Mouse (Mus musculus): ENCODE results near the gene Dnaaf2. TPM values are rescaled to one million over a fixed set of nuclear protein-coding genes. Genes with fewer than 3 reads are reported as not detected.

Dnaaf2 gene
- polyA plus RNA-seq, 1 experiment from 2014 or later, result 9.9 TPM

GRCm38 (mm10) chr12:69214393-69214792, 16.2 kb upstream of the Dnaaf2 start:
- H3K4me1 ChIP-seq, result no peaks in the 10 kb centered on the region
- no peaks in the 10 kb centered on the region for H3K27me3 ChIP-seq (replicated peaks)
- no peak overlapping the region for H3K4me2 ChIP-seq
- peaks cover 14% of the 10 kb centered on the region for H3K36me3 ChIP-seq
- H3K27ac ChIP-seq, result no peak overlapping the region
- no peak for ATAC-seq (ENCODE audit: insufficient read depth, low FRiP score, low read depth)
- H3K9me3 ChIP-seq, result no peaks in the 10 kb centered on the region
- WGBS, result 92% methylated on average over 7 of the region's 7 CpGs
- H3K4me3 ChIP-seq (replicated peaks), result no peak overlapping the region
- H3K9ac ChIP-seq, result no peak overlapping the region

GRCm38 (mm10) chr12:69213186-69213777, 15.1 kb upstream of the Dnaaf2 start:
- no peak overlapping the region for H3K9ac ChIP-seq
- no peak overlapping the region for H3K4me2 ChIP-seq
- ATAC-seq (ENCODE audit: insufficient read depth, low FRiP score, low read depth), result no peak
- H3K9me3 ChIP-seq, result no peaks in the 10 kb centered on the region
- WGBS, result 93% methylated on average over 13 of the region's 13 CpGs
- H3K36me3 ChIP-seq, result peaks cover 14% of the 10 kb centered on the region
- H3K4me1 ChIP-seq, result no peaks in the 10 kb centered on the region
- no peaks in the 10 kb centered on the region for H3K27me3 ChIP-seq (replicated peaks)
- H3K27ac ChIP-seq, result no peak overlapping the region
- no peak overlapping the region for H3K4me3 ChIP-seq (replicated peaks)

GRCm38 (mm10) chr12:69211057-69211456, 12.8 kb upstream of the Dnaaf2 start:
- Histone ChIP-seq H3K4me3 (replicated peaks) (no peak overlapping the region), H3K4me2 (no peak overlapping the region), H3K27me3 (replicated peaks) (no peaks in the 10 kb centered on the region), H3K9ac (no peak overlapping the region), H3K36me3 (peaks cover 14% of the 10 kb centered on the region), H3K9me3 (no peaks in the 10 kb centered on the region), H3K27ac (no peak overlapping the region), H3K4me1 (no peaks in the 10 kb centered on the region)
- no peak for ATAC-seq (ENCODE audit: insufficient read depth, low FRiP score, low read depth)
- WGBS, result 73% methylated on average over 5 of the region's 5 CpGs

GRCm38 (mm10) chr12:69210056-69210979, 12.1 kb upstream of the Dnaaf2 start:
- H3K27me3 ChIP-seq (replicated peaks), result no peaks in the 10 kb centered on the region
- H3K9me3 ChIP-seq, result no peaks in the 10 kb centered on the region
- no peak overlapping the region for H3K4me3 ChIP-seq (replicated peaks)
- peaks cover 14% of the 10 kb centered on the region for H3K36me3 ChIP-seq
- ATAC-seq (ENCODE audit: insufficient read depth, low FRiP score, low read depth), result no peak
- H3K9ac ChIP-seq, result no peak overlapping the region
- no peak overlapping the region for H3K27ac ChIP-seq
- no peak overlapping the region for H3K4me2 ChIP-seq
- no peaks in the 10 kb centered on the region for H3K4me1 ChIP-seq
- 89% methylated on average over 18 of the region's 18 CpGs for WGBS

GRCm38 (mm10) chr12:69208520-69208919, 10.3 kb upstream of the Dnaaf2 start:
- ATAC-seq (ENCODE audit: insufficient read depth, low FRiP score, low read depth), result no peak
- H3K36me3 ChIP-seq, result peaks cover 14% of the 10 kb centered on the region
- no peaks in the 10 kb centered on the region for H3K4me1 ChIP-seq
- WGBS, result 92% methylated on average over 2 of the region's 2 CpGs
- no peak overlapping the region for H3K9ac ChIP-seq
- H3K9me3 ChIP-seq, result no peaks in the 10 kb centered on the region
- H3K27me3 ChIP-seq (replicated peaks), result no peaks in the 10 kb centered on the region
- no peak overlapping the region for H3K4me3 ChIP-seq (replicated peaks)
- H3K27ac ChIP-seq, result no peak overlapping the region
- H3K4me2 ChIP-seq, result no peak overlapping the region

GRCm38 (mm10) chr12:69207926-69208325, 9.7 kb upstream of the Dnaaf2 start:
- Histone ChIP-seq H3K27me3 (replicated peaks) (no peaks in the 10 kb centered on the region), H3K4me2 (no peak overlapping the region), H3K4me3 (replicated peaks) (no peak overlapping the region), H3K9me3 (no peaks in the 10 kb centered on the region), H3K9ac (no peak overlapping the region), H3K27ac (no peak overlapping the region), H3K36me3 (peaks cover 10% of the 10 kb centered on the region; the same call in 1 of the 2 replicates), H3K4me1 (no peaks in the 10 kb centered on the region)
- 93% methylated on average over 7 of the region's 7 CpGs for WGBS
- ATAC-seq (ENCODE audit: insufficient read depth, low FRiP score, low read depth), result no peak

- Histone ChIP-seq H3K4me1 (no peaks in the 10 kb centered on the region), H3K9me3 (no peaks in the 10 kb centered on the region), H3K4me3 (replicated peaks) (no peak overlapping the region), H3K9ac (no peak overlapping the region), H3K4me2 (no peak overlapping the region), H3K36me3 (peaks cover 9% of the 10 kb centered on the region; the same call in 1 of the 2 replicates), H3K27ac (no peak overlapping the region), H3K27me3 (replicated peaks) (no peaks in the 10 kb centered on the region)
- WGBS, result 95% methylated on average over 8 of the region's 8 CpGs
- ATAC-seq (ENCODE audit: insufficient read depth, low FRiP score, low read depth), result no peak
Observed at GRCm38 (mm10) chr12:69207396-69207795, 9.2 kb upstream of the Dnaaf2 start.

GRCm38 (mm10) chr12:69204052-69204833, 6.0 kb upstream of the Dnaaf2 start, which contains the start of gene Gm49384:
Gene Gm49384 (minus strand): TSS chr12:69204267.
- no peak within 1 kb of the TSS for H3K9ac ChIP-seq
- H3K27me3 ChIP-seq (replicated peaks), result no peaks in the 10 kb centered on the region
- no peak for ATAC-seq (ENCODE audit: insufficient read depth, low FRiP score, low read depth)
- H3K4me2 ChIP-seq, result no peak within 1 kb of the TSS
- 0 out of 2 replicates have a peak, but pooled peaks cover 5% of the 10 kb centered on the region for H3K4me1 ChIP-seq
- H3K36me3 ChIP-seq, result peaks cover 11% of the 10 kb centered on the region; the same call in 1 of the 2 replicates
- no peak within 1 kb of the TSS for H3K27ac ChIP-seq
- H3K9me3 ChIP-seq, result no peaks in the 10 kb centered on the region
- no peak within 1 kb of the TSS for H3K4me3 ChIP-seq (replicated peaks)
- 85% methylated on average over 16 of the region's 16 CpGs for WGBS

GRCm38 (mm10) chr12:69198985-69199384, 756 bp upstream of the Dnaaf2 start:
- H3K36me3 ChIP-seq, result peaks cover 11% of the 10 kb centered on the region; the same call in 1 of the 2 replicates
- no peaks in the 10 kb centered on the region for H3K27me3 ChIP-seq (replicated peaks)
- H3K9me3 ChIP-seq, result no peaks in the 10 kb centered on the region
- H3K9ac ChIP-seq, result no peak overlapping the region
- H3K4me1 ChIP-seq, result peaks cover 18% of the 10 kb centered on the region
- peak; percentile 11; the same call in 1 of the 2 replicates for ATAC-seq (ENCODE audit: insufficient read depth, low FRiP score, low read depth)
- H3K27ac ChIP-seq, result no peak overlapping the region
- H3K4me3 ChIP-seq (replicated peaks), result no peak overlapping the region; the same call in 1 of the 2 replicates
- no peak overlapping the region; the same call in 1 of the 2 replicates for H3K4me2 ChIP-seq

- Histone ChIP-seq H3K9ac (peak overlapping the region; percentile 83), H3K27me3 (replicated peaks) (no peaks in the 10 kb centered on the region), H3K4me1 (peaks cover 18% of the 10 kb centered on the region), H3K4me3 (replicated peaks) (peak overlapping the region; percentile 91), H3K36me3 (peaks cover 11% of the 10 kb centered on the region; the same call in 1 of the 2 replicates), H3K4me2 (peak overlapping the region; percentile 95), H3K9me3 (no peaks in the 10 kb centered on the region), H3K27ac (peak overlapping the region; percentile 85)
- peak; percentile 70; the same call in 1 of the 2 replicates for ATAC-seq (ENCODE audit: insufficient read depth, low FRiP score, low read depth)
- WGBS, result under 1% methylated on average over 94 of the region's 94 CpGs
Observed at GRCm38 (mm10) chr12:69197378-69198163, 658 bp downstream of the Dnaaf2 start.

Data from stomach, embryonic 15.5 days (tissue).